Mouse (Mus musculus) intestine, embryonic 14.5 days (tissue): ENCODE measurements around the gene Tmem107. TPM values are rescaled to one million over a fixed set of nuclear protein-coding genes. Genes with fewer than 3 reads are reported as not detected.

Experiments used
- ATAC-seq: fragments of 200-750 bp; cut with Nextera tagmentation; replicated peaks from 2 replicates; pipeline ENCODE4 v1.8.0; 2017; ENCODE audit warnings: low read depth, moderate number of reproducible peaks, moderate TSS enrichment, moderate library complexity; ENCODE audit not compliant: low FRiP score, low TSS enrichment
- DNase-seq: peaks from one replicate; pipeline ENCODE4 v3.0.0-alpha.2; 2018; ENCODE audit warnings: low spot score
- H3K27ac ChIP-seq: fragments of 300-500 bp; sonication (generic); 2 replicates; pipeline ENCODE4 v1.5.1; 2014; ENCODE audit warnings: low read depth, mild to moderate bottlenecking, control low read depth
- H3K27me3 ChIP-seq: fragments of 300-500 bp; sonication (generic); replicated peaks from 2 replicates; pipeline ENCODE4 v1.6.1; 2014; ENCODE audit warnings: low read length, control low read depth; ENCODE audit not compliant: control insufficient read depth, insufficient read depth
- H3K36me3 ChIP-seq: fragments of 300-500 bp; sonication (generic); 2 replicates; pipeline ENCODE4 v1.6.1; 2014; ENCODE audit warnings: low read length, control low read depth; ENCODE audit not compliant: control insufficient read depth, insufficient read depth
- H3K4me1 ChIP-seq: fragments of 300-500 bp; sonication (generic); replicated peaks from 2 replicates; pipeline ENCODE4 v1.6.1; 2014; ENCODE audit warnings: low read length, control low read depth, mixed read lengths; ENCODE audit not compliant: control insufficient read depth, insufficient read depth
- H3K4me2 ChIP-seq: fragments of 300-500 bp; sonication (generic); 2 replicates; pipeline ENCODE4 v1.6.1; 2014; ENCODE audit warnings: low read length
- H3K4me3 ChIP-seq: fragments of 300-500 bp; sonication (generic); 2 replicates; pipeline ENCODE4 v1.5.1; 2014; ENCODE audit warnings: low read depth, low read length, control low read depth, mixed read lengths
- H3K9ac ChIP-seq: fragments of 300-500 bp; sonication (generic); 2 replicates; pipeline ENCODE4 v1.6.1; 2014; ENCODE audit warnings: mild to moderate bottlenecking, low read length
- H3K9me3 ChIP-seq: fragments of 300-500 bp; sonication (generic); 2 replicates; pipeline ENCODE4 v1.6.1; 2016; ENCODE audit warnings: low read length, control low read depth; ENCODE audit not compliant: control insufficient read depth
- WGBS: fragments of 180-500 bp; shearing (Covaris S2); extraction: QIAGEN DNeasy Blood & Tissue Kit; methylation state at CpG from one replicate; pipeline ENCODE4 v1.1.7; 2014; 5-methylcytosine and 5-hydroxymethylcytosine counted together
- polyA plus RNA-seq: library from polyadenylated mRNA; unstranded; fragments of >200 nt; fragmentation: Nextera tagmentation; extraction: Ambion mirVana; gene quantifications from 2 replicates; pipeline ENCODE4 v1.2.1, GENCODE M21; 2014

Tmem107 gene
- polyA plus RNA-seq, 1 experiment from 2014 or later: 50.1 TPM

- ATAC-seq (no peak; the same call in 1 of the 2 replicates), DNase-seq (peak; percentile 83)
- peak overlapping the region; percentile 93 for H3K4me3 ChIP-seq
- H3K9me3 ChIP-seq: no peaks in the 10 kb centered on the region
- H3K27me3 ChIP-seq: no peaks in the 10 kb centered on the region
- peak overlapping the region; percentile 67; the same call in 1 of the 2 replicates for H3K27ac ChIP-seq
- WGBS: under 1% methylated on average over 17 of the region's 17 CpGs
- peaks cover 21% of the 10 kb centered on the region for H3K4me1 ChIP-seq
- no peaks in the 10 kb centered on the region for H3K36me3 ChIP-seq
- H3K4me2 ChIP-seq: peak overlapping the region; percentile 80
- H3K9ac ChIP-seq: peak overlapping the region; percentile 41; the same call in 1 of the 2 replicates
Observed at GRCm38 (mm10) chr11:69062194-69062760, 8.3 kb upstream of the Tmem107 start.

- H3K4me2 ChIP-seq: peak overlapping the region; percentile 80
- H3K9me3 ChIP-seq: no peaks in the 10 kb centered on the region
- H3K27me3 ChIP-seq: no peaks in the 10 kb centered on the region
- H3K27ac ChIP-seq: peak overlapping the region; percentile 73; the same call in 1 of the 2 replicates
- H3K9ac ChIP-seq: peak overlapping the region; percentile 67
- ATAC-seq (peak; percentile 57), DNase-seq (peak; percentile 100)
- H3K4me3 ChIP-seq: peak overlapping the region; percentile 93
- H3K36me3 ChIP-seq: no peaks in the 10 kb centered on the region
- WGBS: 0% methylated on average over 19 of the region's 19 CpGs
- H3K4me1 ChIP-seq: peaks cover 21% of the 10 kb centered on the region
Observed at GRCm38 (mm10) chr11:69062761-69063224, 7.8 kb upstream of the Tmem107 start.

- peak overlapping the region; percentile 93 for H3K4me3 ChIP-seq
- peak; percentile 47; the same call in 1 of the 2 replicates for ATAC-seq
- peaks cover 17% of the 10 kb centered on the region for H3K4me1 ChIP-seq
- H3K4me2 ChIP-seq: peak overlapping the region; percentile 80
- no peaks in the 10 kb centered on the region for H3K36me3 ChIP-seq
- H3K27ac ChIP-seq: peak overlapping the region; percentile 73
- peak; percentile 99 for DNase-seq
- under 1% methylated on average over 31 of the region's 31 CpGs for WGBS
- H3K27me3 ChIP-seq: no peaks in the 10 kb centered on the region
- peak overlapping the region; percentile 67 for H3K9ac ChIP-seq
- H3K9me3 ChIP-seq: no peaks in the 10 kb centered on the region
Observed at GRCm38 (mm10) chr11:69063413-69064201, 7.0 kb upstream of the Tmem107 start.

DNA sequence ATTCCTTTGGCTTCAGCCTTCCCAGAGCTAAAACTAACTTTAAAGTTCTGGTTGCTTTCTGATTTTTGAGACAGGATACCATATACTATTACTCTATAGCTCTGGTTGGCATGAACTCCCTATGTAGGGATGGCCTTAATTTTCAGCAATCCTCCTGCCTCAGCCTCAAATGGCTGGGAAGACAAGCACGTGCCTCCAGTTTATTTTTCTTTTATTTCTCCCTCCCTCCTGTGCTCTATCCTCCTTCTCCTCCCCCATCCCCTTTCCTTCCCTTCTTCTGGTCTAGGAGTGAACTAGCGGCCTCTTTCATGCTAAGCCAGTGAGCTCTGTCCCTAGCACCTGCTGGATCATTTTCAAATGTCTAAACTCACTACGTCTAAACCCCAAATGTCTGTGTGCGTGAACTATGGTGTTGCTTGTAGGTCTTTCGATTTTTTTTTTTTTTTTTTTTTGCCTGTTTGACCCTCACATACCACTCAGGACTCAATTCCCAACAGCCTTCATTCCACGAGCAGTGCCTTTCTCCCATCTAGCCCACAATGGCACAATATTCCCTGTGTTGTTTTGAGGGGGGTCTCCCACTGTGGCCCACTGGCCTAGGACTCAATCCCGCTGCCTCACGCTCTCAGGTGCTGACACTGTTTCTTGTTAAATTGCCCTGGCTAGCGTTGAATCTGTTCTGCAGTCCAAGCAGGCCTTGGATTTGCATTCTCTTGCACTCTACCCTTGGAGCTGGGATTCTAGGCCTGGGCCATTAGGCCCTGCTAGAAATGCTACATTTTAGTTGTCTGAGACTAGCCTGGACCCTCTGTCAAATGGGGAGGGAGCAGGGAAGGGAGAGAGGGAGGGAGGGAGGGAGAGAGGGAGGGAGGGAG lies 6.1 kb upstream of the Tmem107 start:
- Histone ChIP-seq H3K36me3 (no peaks in the 10 kb centered on the region), H3K9me3 (no peaks in the 10 kb centered on the region), H3K4me2 (peak overlapping the region; percentile 80), H3K27me3 (no peaks in the 10 kb centered on the region), H3K27ac (peak overlapping the region; percentile 73; the same call in 1 of the 2 replicates), H3K4me1 (peaks cover 15% of the 10 kb centered on the region), H3K9ac (peak overlapping the region; percentile 67), H3K4me3 (peak overlapping the region; percentile 93)
- DNase-seq (no peak), ATAC-seq (no peak)
- WGBS: 56% methylated on average over 9 of the region's 9 CpGs

GRCm38 (mm10) chr11:69065394-69065925 lies 5.1 kb upstream of the Tmem107 start:
- Histone ChIP-seq H3K27me3 (no peaks in the 10 kb centered on the region), H3K9ac (no peak overlapping the region), H3K4me3 (peak overlapping the region; percentile 28; the same call in 1 of the 2 replicates), H3K4me2 (no peak overlapping the region), H3K27ac (no peak overlapping the region), H3K36me3 (no peaks in the 10 kb centered on the region), H3K9me3 (no peaks in the 10 kb centered on the region), H3K4me1 (peaks cover 15% of the 10 kb centered on the region)
- DNase-seq (no peak), ATAC-seq (no peak)
- WGBS: 57% methylated on average over 3 of the region's 3 CpGs

DNA sequence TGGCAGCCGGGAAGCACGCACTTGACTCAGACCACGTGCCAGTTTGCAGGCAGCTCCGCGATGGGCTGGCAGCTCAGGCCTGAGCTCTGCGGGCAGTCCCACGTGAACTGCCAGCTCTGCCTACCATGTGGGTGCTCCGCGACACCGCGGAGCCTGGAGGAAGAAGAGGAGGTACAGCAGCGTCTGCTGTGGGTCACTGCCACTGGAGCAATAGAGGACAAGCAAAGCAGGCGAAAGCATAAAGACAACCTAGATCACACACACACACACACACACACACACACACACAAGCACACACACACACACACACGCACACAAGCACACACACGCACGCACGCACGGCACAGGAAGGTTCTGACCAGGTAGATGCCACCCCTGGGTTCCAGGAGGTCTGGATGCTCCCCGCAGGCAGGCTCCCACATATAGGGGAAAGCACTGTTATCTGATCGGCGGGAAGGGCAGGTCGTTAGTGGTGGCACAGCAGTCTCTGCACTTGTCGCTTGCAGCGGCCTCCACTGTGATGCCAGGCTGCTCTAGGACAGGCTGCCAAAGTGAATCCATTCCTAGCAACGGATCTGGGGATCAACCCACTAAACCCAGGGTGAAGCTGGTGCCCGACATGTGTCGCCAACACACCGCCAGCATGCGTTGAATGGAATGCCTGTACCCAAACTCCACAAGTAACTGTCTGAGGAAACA lies 4.3 kb upstream of the Tmem107 start:
- no peaks in the 10 kb centered on the region for H3K36me3 ChIP-seq
- H3K27me3 ChIP-seq: no peaks in the 10 kb centered on the region
- DNase-seq (peak; percentile 64), ATAC-seq (no peak)
- 1% methylated on average over 29 of the region's 29 CpGs for WGBS
- H3K4me1 ChIP-seq: peaks cover 11% of the 10 kb centered on the region
- peak overlapping the region; percentile 29; the same call in 1 of the 2 replicates for H3K9ac ChIP-seq
- H3K27ac ChIP-seq: no peak overlapping the region
- peak overlapping the region; percentile 64 for H3K4me2 ChIP-seq
- peak overlapping the region; percentile 28 for H3K4me3 ChIP-seq
- no peaks in the 10 kb centered on the region for H3K9me3 ChIP-seq

GRCm38 (mm10) chr11:69066956-69067355 lies 3.6 kb upstream of the Tmem107 start:
- no peak overlapping the region for H3K27ac ChIP-seq
- DNase-seq: peak; percentile 94

More at GRCm38 (mm10) chr11:69066956-69067355, 3.6 kb upstream of the Tmem107 start:
- Histone ChIP-seq H3K4me2 (peak overlapping the region; percentile 64), H3K9ac (no peak overlapping the region), H3K9me3 (no peaks in the 10 kb centered on the region), H3K36me3 (no peaks in the 10 kb centered on the region), H3K4me3 (peak overlapping the region; percentile 28), H3K27me3 (no peaks in the 10 kb centered on the region), H3K4me1 (peaks cover 8% of the 10 kb centered on the region)
- 11% methylated on average over 8 of the region's 8 CpGs for WGBS
- no peak for ATAC-seq
